Mouse (Mus musculus): ENCODE results near the gene Cep78.

DNA sequence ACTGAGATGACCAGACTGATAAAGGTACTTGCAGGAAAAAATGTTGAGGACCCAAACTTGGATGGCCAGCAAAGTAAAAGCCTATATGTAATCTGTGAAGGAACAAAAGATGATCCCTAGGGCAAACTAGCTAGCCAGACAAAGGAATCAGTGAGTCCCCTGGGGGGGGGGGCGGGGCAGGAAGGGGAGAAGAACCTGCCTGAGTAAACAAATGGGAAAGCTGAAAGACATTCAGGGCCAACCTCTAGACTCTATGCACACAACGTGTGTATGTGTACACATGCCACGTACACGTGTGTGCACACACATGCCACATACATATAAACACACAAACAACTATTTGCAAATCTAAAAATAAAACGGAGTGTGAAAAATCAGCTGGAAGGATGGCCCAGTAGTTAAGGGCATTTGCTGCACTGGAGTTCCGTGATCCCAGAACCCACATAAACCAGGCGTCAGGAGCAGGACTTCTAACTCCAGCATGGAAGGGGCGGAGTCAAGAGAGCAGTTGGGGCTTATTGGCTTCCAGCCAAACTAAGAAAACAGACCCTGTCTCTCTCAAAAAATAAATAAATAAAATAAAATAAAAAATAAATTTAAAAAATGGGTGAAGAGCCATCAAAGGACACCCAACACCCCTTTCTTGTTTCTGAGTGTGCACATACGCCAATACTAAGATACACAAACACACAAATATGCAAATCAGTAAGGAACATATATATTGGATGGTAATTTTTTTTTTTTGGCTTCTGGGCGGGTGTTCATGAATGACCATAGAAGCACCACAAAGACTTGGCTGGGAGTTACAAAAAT is 1.7 kb downstream of the Cep78 start:
- no peak for TF ChIP-seq CTCF (IDR thresholded peaks at IDR 0.05)
- no peak for TF ChIP-seq POLR2A (IDR thresholded peaks at IDR 0.05; ENCODE audit: insufficient read depth, low read depth, low read length)

Measured in heart, adult 2 months (tissue).